Mouse (Mus musculus) stomach, embryonic 14.5 days (tissue): Measurements from ENCODE around the gene Alk. TPM values are rescaled to one million over a fixed set of nuclear protein-coding genes. Genes with fewer than 3 reads are reported as not detected.

Experiments
- ATAC-seq: fragments of 200-750 bp; cut with Nextera tagmentation; 2 replicates; pipeline ENCODE4 v1.8.0; 2017; ENCODE audit warnings: low read depth, moderate TSS enrichment; ENCODE audit not compliant: insufficient number of reproducible peaks, insufficient read depth, low FRiP score
- H3K27ac ChIP-seq: fragments of 300-500 bp; sonication (generic); 2 replicates; pipeline ENCODE4 v1.5.1; 2014; ENCODE audit warnings: mild to moderate bottlenecking, low read length, moderate library complexity, mixed read lengths
- H3K27me3 ChIP-seq: fragments of 300-500 bp; sonication (generic); 2 replicates; pipeline ENCODE4 v1.6.1; 2014; ENCODE audit warnings: low read length, control low read depth, mixed read lengths; ENCODE audit not compliant: control insufficient read depth, insufficient read depth
- H3K36me3 ChIP-seq: fragments of 300-500 bp; sonication (generic); 2 replicates; pipeline ENCODE4 v1.6.1; 2014; ENCODE audit warnings: mild to moderate bottlenecking, control low read depth, low read length, moderate library complexity, mixed read lengths; ENCODE audit not compliant: control insufficient read depth, insufficient read depth
- H3K4me1 ChIP-seq: fragments of 300-500 bp; sonication (generic); 2 replicates; pipeline ENCODE4 v1.6.1; 2014; ENCODE audit warnings: low read length, control low read depth, mixed read lengths; ENCODE audit not compliant: control insufficient read depth, insufficient read depth
- H3K4me2 ChIP-seq: fragments of 300-500 bp; sonication (generic); replicated peaks from 2 replicates; pipeline ENCODE4 v1.6.1; 2014; ENCODE audit warnings: low read depth, low read length, control low read depth
- H3K4me3 ChIP-seq: fragments of 300-500 bp; sonication (generic); 2 replicates; pipeline ENCODE4 v1.5.1; 2014; ENCODE audit warnings: low read depth, low read length, control low read depth
- H3K9ac ChIP-seq: fragments of 300-500 bp; sonication (generic); replicated peaks from 2 replicates; pipeline ENCODE4 v1.6.1; 2014; ENCODE audit warnings: low read depth, mild to moderate bottlenecking, control low read depth, low read length, moderate library complexity, mixed read lengths
- H3K9me3 ChIP-seq: fragments of 300-500 bp; sonication (generic); 2 replicates; pipeline ENCODE4 v1.6.1; 2016; ENCODE audit warnings: low read depth, low read length, control low read depth; ENCODE audit not compliant: control insufficient read depth
- WGBS: fragments of 180-500 bp; shearing (Covaris S2); extraction: QIAGEN DNeasy Blood & Tissue Kit; methylation state at CpG from one replicate; pipeline ENCODE4 v1.1.7; 2014; 5-methylcytosine and 5-hydroxymethylcytosine counted together
- polyA plus RNA-seq: library from polyadenylated mRNA; unstranded; fragments of >200 nt; fragmentation: Nextera tagmentation; extraction: Ambion mirVana; gene quantifications from 2 replicates; pipeline ENCODE4 v1.2.1, GENCODE M21; 2014

Gene Alk
- polyA plus RNA-seq, 1 experiment from 2014 or later: 2.1 TPM

DNA sequence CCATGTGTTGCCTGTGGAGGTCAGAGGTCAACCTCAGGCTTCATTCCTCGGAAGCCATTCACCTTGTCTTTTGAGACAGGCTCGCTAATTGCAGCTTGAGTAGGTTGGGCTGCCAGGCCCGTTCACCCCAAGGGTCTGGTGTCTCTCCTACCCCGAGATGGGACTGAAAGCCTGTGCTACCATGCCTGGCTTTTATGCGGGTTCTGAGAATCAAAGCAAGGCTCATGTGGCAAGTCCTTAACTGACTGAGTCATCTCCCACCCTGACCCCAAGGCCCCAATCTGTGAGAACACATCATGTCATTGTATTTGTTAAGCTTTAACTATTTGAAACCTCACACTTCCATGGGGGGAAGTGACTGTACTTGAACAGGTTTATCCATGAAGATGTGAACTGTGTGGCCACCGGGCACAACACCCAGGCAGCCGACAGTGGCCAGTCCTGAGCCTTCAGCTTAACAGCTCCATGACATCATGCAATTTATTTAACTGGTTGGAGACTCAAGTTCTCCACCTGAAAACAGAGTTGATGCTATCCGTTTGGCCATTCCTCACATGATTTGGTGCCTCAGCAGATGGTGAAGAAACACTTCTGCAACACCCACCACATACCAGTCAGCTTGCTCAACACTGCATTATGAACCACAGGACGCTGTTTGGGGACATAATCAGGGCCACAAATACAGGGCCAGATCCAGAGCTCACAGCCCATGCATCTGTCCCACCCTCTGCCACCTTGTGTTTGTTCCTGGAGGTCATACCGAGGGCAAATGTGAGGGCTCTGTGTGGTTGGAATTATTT, 446.4 kb downstream of the Alk start:
- ATAC-seq: no peak; the same call in 1 of the 2 replicates

DNA sequence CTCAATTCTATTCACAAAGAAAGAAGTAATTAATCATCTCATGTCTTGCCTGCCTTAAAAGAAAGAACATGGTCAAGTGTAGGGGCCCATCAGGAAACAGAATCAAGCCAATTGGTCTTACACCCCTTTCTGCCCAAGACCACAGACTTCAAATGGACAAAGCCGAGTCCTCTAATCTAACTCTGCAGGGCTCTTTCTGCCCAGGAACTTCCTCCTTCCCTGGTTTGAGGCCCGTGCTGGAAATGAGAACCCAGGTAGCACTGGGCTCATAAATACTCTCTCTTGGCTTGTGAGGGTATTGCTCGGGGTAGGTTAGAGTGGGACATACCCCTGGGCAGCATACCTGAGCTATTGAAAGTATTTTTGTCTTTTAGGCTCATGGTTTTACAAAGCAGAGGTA, 451.4 kb downstream of the Alk start:
- Histone ChIP-seq H3K36me3 (no peaks in the 10 kb centered on the region), H3K4me1 (no peaks in the 10 kb centered on the region), H3K9ac (no peak overlapping the region), H3K4me3 (no peak overlapping the region), H3K9me3 (no peaks in the 10 kb centered on the region; the same call in 1 of the 2 replicates), H3K4me2 (no peak overlapping the region), H3K27me3 (no peaks in the 10 kb centered on the region), H3K27ac (no peak overlapping the region)
- ATAC-seq: no peak
- 73% methylated on average over 3 of the region's 3 CpGs for WGBS

More for the DNA sequence above, 446.4 kb downstream of the Alk start:
- Histone ChIP-seq H3K4me2 (no peak overlapping the region), H3K9me3 (no peaks in the 10 kb centered on the region; the same call in 1 of the 2 replicates), H3K4me1 (no peaks in the 10 kb centered on the region), H3K36me3 (no peaks in the 10 kb centered on the region), H3K27ac (no peak overlapping the region), H3K27me3 (no peaks in the 10 kb centered on the region), H3K4me3 (no peak overlapping the region), H3K9ac (no peak overlapping the region)
- WGBS: 59% methylated on average over 10 of the region's 10 CpGs

DNA sequence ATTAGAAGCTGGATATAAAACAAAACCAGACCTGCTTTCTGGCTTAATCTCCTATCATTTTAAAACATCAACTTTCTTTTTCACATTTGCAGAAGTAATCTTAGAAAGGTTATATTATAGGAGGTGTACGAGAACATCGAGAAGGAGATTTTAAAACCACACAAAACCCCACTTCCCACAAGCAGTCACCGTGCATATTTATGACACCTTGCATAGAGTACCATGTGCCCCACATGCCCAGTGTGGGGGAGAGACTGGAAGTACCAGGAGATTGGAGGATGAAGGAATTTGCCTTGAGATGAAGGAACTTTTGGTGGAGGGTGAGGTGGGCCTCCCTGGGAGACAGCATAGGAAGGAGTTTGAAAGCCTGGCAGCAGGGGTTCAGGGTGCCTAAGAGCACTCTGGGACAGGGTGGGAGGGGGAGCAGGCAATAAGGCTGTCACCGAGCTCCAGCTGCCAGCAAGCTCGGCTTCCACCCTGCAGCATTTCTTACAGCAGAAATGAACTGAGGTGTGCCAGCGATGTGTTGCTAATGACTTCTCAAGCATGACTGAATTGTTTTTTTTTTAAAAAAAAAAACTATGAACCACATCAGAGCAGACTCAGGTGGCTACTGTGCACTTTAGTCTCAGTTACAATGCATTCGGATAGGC, 459.4 kb downstream of the Alk start:
- no peaks in the 10 kb centered on the region for H3K4me1 ChIP-seq
- ATAC-seq: no peak
- H3K27me3 ChIP-seq: no peaks in the 10 kb centered on the region
- no peaks in the 10 kb centered on the region for H3K9me3 ChIP-seq
- H3K4me2 ChIP-seq: no peak overlapping the region
- H3K9ac ChIP-seq: no peak overlapping the region
- 69% methylated on average over 7 of the region's 7 CpGs for WGBS
- no peak overlapping the region for H3K27ac ChIP-seq
- no peaks in the 10 kb centered on the region for H3K36me3 ChIP-seq
- no peak overlapping the region for H3K4me3 ChIP-seq

DNA sequence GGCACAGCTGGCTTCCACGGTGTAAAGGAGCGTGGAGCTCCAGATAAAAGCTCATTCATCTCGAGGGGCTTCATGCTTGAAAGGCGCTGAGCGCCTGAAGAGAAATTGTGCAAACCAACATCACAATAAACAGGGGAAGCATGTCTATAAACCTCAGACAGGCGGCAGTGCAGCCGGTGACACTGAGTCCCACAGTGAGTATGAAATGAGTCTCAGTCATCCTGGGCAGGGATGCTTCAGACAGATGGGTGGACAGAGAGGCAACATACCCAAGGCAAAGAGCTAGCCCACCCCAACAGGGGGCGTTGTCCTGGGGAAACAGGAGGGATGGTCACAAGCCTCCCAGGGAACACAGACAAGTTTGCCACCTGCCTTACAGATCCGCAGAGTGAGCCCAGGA, 460.0 kb downstream of the Alk start:
- H3K4me3 ChIP-seq: no peak overlapping the region
- no peak for ATAC-seq
- 65% methylated on average over 9 of the region's 9 CpGs for WGBS
- H3K27ac ChIP-seq: no peak overlapping the region
- H3K4me1 ChIP-seq: no peaks in the 10 kb centered on the region
- H3K27me3 ChIP-seq: no peaks in the 10 kb centered on the region
- H3K9ac ChIP-seq: no peak overlapping the region
- H3K36me3 ChIP-seq: no peaks in the 10 kb centered on the region
- no peaks in the 10 kb centered on the region for H3K9me3 ChIP-seq
- H3K4me2 ChIP-seq: no peak overlapping the region

DNA sequence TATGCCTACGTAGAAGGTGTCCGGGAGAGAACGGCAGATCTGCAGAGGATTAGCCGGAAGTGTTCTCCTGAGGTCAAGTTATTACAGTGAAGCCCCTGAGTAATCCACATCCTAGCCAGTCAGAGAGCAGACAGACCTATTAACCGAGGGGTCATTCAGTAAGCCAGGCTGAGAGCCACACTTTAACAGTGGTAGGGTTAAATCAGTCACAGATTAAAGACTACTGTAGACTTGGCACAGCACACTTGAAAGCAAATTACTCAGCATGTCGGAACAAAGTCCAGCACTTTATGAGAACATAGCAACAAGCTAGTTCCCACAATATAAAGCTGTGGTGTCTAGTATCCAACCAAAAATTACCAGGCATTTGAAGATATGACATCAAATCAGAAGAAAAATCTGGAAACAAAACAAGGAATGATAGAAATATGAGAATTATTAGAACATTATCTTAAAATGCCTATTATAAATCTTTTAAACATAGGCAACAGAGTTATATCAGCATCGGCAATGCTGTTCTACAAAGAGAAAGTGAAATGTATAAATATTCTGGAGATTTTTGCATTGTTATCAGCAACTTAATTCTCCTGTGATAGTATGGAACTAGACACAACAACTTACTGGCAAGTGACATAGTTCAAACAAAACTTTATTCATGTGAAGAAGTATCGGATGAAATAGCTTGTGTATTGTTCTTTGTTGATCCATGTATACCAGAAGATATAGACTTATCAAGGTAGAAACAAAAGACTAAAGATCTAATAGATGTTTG, 472.1 kb downstream of the Alk start:
- Histone ChIP-seq H3K9ac (no peak overlapping the region), H3K4me2 (no peak overlapping the region), H3K9me3 (no peaks in the 10 kb centered on the region), H3K4me3 (no peak overlapping the region), H3K27ac (no peak overlapping the region), H3K4me1 (no peaks in the 10 kb centered on the region), H3K27me3 (no peaks in the 10 kb centered on the region), H3K36me3 (no peaks in the 10 kb centered on the region)
- ATAC-seq: no peak
- WGBS: 68% methylated on average over 8 of the region's 8 CpGs

DNA sequence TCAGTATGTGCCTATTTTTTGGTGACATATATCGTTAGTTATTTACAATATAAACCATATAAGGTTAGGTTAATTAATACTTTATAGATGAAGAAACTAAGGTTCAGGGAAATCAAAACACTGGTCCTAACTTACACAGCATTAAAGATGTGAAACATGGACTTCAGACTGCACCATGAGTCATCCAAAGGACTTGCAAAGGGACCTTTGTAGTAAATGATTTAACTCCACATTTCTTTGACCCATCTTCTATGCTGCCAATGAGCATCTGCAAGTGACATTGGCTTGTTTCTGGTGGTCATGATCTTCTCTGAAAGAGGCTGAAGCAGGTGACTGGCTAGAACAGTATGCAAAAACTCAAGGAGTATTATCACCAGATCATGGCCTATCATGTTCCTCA, 482.8 kb downstream of the Alk start:
- Histone ChIP-seq H3K36me3 (no peaks in the 10 kb centered on the region), H3K4me2 (no peak overlapping the region), H3K4me3 (no peak overlapping the region), H3K27ac (no peak overlapping the region), H3K27me3 (no peaks in the 10 kb centered on the region), H3K9me3 (no peaks in the 10 kb centered on the region), H3K4me1 (no peaks in the 10 kb centered on the region), H3K9ac (no peak overlapping the region)
- no peak for ATAC-seq
- 93% methylated on average over 1 of the region's 1 CpGs for WGBS

DNA sequence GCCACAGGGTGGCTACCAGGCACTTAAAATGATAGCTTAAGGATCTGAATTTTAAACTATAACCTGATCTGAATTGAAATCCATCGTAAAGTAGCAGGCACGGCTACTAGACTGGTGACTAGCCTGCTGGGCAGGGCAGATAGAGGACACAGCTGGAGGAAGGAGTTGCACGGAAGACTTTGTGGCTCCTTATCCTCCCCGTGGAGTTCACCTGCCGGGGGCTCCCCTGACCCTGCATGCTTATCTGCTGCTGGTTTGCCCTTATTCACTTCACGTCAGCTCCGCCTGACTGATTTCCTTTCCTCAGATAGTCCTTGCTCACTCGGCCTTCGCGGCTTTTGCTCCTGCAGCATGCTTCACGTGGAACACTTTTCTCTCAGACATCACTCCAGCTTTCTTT, 484.1 kb downstream of the Alk start:
- Histone ChIP-seq H3K9ac (no peak overlapping the region), H3K27ac (no peak overlapping the region), H3K36me3 (no peaks in the 10 kb centered on the region), H3K4me2 (no peak overlapping the region), H3K4me3 (no peak overlapping the region), H3K9me3 (no peaks in the 10 kb centered on the region), H3K27me3 (no peaks in the 10 kb centered on the region), H3K4me1 (no peaks in the 10 kb centered on the region)
- WGBS: 69% methylated on average over 11 of the region's 11 CpGs
- ATAC-seq: no peak

DNA sequence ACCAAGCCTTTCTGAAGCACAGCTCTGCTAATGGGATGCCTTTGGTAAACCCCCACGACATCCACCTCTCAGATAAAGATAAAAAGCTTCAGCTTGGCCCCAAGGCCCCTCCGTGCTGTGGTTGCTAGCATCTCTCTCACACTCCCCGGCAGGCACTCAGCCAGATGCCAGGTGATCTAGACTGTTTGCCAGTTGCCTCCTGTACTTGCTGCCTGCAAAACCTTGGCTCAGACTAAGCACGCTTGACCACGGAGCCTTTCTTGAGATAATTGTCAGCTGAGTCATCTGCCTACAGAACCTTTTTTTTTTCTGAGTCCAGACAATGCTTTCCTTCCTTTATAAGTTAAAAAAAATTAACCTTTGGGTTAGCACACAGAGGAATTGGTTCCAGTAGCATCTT, 486.1 kb downstream of the Alk start:
- Histone ChIP-seq H3K4me1 (no peaks in the 10 kb centered on the region), H3K9ac (no peak overlapping the region), H3K9me3 (no peaks in the 10 kb centered on the region), H3K4me2 (no peak overlapping the region), H3K27ac (no peak overlapping the region), H3K4me3 (no peak overlapping the region), H3K27me3 (no peaks in the 10 kb centered on the region), H3K36me3 (no peaks in the 10 kb centered on the region)
- 46% methylated on average over 5 of the region's 5 CpGs for WGBS
- no peak for ATAC-seq
